Mouse (Mus musculus): Measurements from ENCODE around the gene Anp32a.

DNA sequence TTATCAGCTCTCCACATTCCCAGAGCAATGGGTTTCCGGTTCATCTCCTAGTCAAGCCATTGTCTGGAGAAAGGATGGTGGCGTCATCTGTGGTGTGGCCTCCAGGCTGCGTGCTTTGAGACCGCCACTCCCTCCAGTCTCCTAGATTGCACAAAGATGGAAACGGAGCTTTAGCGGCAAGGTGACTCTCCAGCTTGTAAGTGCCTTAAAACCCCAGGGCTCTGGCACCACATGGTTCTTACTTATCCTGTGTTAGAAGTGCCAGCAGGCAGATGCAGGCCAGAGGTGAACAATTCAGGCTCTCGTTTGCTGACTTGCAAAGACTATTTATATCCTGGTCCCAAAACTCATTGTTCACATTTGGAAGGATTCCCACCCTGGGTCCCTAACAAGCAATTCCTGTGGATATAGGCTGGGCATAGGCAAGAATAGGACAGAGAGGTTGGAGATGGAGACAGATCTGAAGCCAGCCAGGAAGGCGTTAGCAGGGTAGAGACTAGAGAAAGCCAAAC lies 40.4 kb downstream of the Anp32a start:
- no peak for TF ChIP-seq CTCF (IDR thresholded peaks at IDR 0.05; ENCODE audit: insufficient read depth, low read depth, low read length)
- no peak for TF ChIP-seq POLR2A (IDR thresholded peaks at IDR 0.05; ENCODE audit: insufficient read depth, low read depth, low read length)

Measured in olfactory bulb, adult 2 months (tissue).